Mouse (Mus musculus): ENCODE measurements around the gene Gm21256.
"Not testable (repeated sequence)": the region's sequence is repeated elsewhere in the genome, so short reads cannot be mapped to it uniquely, and the experiment has no call there.

Gm21256 gene

DNA sequence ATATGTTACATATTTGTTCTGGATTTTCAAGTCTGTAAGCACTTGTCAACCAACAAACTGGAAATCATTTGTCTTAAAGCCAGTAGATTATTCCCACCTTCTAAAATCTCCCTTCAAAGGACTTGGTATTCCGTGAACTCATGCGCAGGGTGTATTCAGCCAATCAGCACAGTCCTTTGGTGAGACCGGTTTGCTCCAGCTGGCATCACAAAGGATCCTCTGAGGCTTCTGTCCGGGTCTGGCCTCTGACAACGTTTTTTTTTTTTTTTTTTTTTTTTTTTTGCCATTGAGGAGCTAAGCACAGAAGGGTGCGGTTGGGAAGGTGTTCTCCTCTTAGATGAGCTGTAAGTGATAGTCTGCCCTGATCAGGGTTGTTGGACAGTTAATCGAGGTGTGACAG, at the start of gene Gm21256:
TSS of gene Gm21256 (plus strand) at position 301 of the 400 bp plus-strand sequence.
- not testable (repeated sequence) for DNase-seq

Measured in kidney, postnatal 10 days (tissue).